Mouse (Mus musculus): ENCODE data around the gene Sugct. TPM values are rescaled to one million over a fixed set of nuclear protein-coding genes. Genes with fewer than 3 reads are reported as not detected.

Gene Sugct
- polyA plus RNA-seq, 1 experiment from 2014 or later, result 6.4 TPM

DNA sequence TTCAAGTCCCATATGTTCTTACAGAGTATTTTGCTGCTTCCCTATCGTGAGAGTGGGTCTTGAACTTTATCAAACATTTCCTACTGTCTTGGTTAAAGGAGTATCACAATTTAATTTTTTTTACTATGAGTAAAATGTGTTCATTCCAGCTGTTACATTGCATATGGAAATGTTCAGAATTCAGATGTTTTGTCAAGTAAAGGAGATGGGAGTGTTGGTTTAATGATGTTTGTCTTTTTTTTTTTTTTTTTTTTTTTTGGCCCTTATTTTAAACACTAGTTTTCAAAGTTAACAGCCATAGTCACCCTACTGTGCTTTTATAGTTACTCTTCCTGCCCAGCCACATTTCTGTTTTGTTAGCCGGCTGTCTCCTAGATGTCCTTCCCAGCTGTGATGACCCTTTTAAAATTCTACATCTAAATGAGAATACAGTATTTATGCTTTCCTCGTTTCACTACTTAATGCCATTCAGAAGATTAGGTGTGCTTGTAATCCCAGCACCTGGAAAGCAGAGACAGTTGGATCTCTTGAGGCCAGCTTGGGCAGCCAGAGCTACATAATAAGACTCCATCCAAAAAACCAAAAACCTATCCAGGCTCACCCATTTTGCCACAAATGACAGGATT, 4.8 kb upstream of the Sugct start:
- H3K4me3 ChIP-seq (ENCODE audit: low read length), result no peak overlapping the region
- H3K4me1 ChIP-seq (ENCODE audit: control insufficient read depth, insufficient read depth, low read length), result peaks cover 14% of the 10 kb centered on the region
- H3K27me3 ChIP-seq (ENCODE audit: control insufficient read depth, insufficient read depth, low read length), result no peaks in the 10 kb centered on the region
- no peak overlapping the region for H3K9ac ChIP-seq (ENCODE audit: low read length)
- no peak overlapping the region for H3K27ac ChIP-seq (ENCODE audit: low read length)
- H3K9me3 ChIP-seq (replicated peaks; ENCODE audit: control insufficient read depth, low read length), result no peaks in the 10 kb centered on the region
- no peak overlapping the region for H3K4me2 ChIP-seq (ENCODE audit: low read depth, low read length)
- no peaks in the 10 kb centered on the region; the same call in 1 of the 2 replicates for H3K36me3 ChIP-seq (ENCODE audit: control insufficient read depth, insufficient read depth)
- no peak for ATAC-seq (replicated peaks; ENCODE audit: extremely low read depth, insufficient read depth, low FRiP score)
- 90% methylated on average over 3 of the region's 3 CpGs for WGBS

DNA sequence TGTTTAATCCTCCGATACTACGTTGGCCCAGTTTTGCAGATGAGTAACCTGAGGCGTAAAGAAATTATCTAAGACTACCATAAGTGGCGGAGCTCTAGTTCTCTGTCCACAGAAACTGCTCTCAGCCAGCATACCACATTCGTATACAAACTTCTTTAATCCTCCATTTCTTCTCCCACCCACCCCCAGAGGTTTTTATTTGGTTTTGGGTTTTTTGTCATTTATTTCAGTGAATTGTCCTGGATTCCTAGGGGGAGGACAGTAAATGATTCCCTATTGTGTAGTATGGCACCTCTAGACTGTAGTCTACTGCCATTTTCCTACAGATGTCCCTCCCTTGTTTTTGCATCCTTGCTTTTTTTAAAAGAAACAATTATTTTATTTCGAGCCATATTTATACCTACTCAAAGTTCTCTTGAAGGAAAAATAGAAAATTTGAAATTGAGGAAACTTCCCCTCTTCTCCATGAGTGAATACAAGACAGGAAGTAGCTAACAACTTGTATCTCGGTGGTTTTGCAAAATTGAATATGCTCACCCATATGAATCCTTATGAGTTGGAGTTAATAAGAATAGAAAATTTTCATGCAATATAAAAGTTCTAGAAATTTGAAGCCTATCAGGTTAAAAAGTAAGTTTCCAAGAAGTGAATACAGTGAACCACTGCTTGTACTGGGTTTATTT, 686 bp upstream of the Sugct start:
- no peaks in the 10 kb centered on the region for H3K9me3 ChIP-seq (replicated peaks; ENCODE audit: control insufficient read depth, low read length)
- H3K36me3 ChIP-seq (ENCODE audit: control insufficient read depth, insufficient read depth), result no peaks in the 10 kb centered on the region
- H3K27me3 ChIP-seq (ENCODE audit: control insufficient read depth, insufficient read depth, low read length), result no peaks in the 10 kb centered on the region
- peak overlapping the region; percentile 83 for H3K4me2 ChIP-seq (ENCODE audit: low read depth, low read length)
- ATAC-seq (replicated peaks; ENCODE audit: extremely low read depth, insufficient read depth, low FRiP score), result no peak
- H3K27ac ChIP-seq (ENCODE audit: low read length), result peak overlapping the region; percentile 98
- peak overlapping the region; percentile 84 for H3K4me3 ChIP-seq (ENCODE audit: low read length)
- peak overlapping the region; percentile 94 for H3K9ac ChIP-seq (ENCODE audit: low read length)
- H3K4me1 ChIP-seq (ENCODE audit: control insufficient read depth, insufficient read depth, low read length), result peaks cover 11% of the 10 kb centered on the region
- 9% methylated on average over 7 of the region's 7 CpGs for WGBS

DNA sequence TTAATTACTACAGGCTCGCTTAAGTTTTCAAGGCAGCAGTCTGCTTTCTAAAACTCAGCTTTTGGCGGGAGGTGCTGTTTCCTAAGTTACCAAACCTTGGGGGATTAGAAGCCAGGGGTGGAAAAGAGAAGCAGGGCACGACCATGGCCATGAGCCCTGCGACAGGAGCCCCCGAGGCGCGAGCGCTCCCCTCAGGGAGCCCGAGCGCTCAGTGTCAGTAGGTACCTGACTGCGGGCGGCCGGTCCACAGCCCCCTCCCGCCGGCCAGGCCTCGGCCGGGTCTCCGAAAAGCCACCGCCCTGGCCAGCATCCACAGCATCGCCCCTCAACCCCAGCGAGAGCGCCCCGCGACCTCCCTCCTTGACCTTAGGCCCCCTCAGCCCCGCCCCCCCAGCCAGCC, 939 bp downstream of the Sugct start:
- Histone ChIP-seq H3K36me3 (ENCODE audit: control insufficient read depth, insufficient read depth) (no peaks in the 10 kb centered on the region), H3K9ac (ENCODE audit: low read length) (peak overlapping the region; percentile 83), H3K9me3 (replicated peaks; ENCODE audit: control insufficient read depth, low read length) (no peaks in the 10 kb centered on the region), H3K27me3 (ENCODE audit: control insufficient read depth, insufficient read depth, low read length) (no peaks in the 10 kb centered on the region), H3K4me1 (ENCODE audit: control insufficient read depth, insufficient read depth, low read length) (peaks cover 14% of the 10 kb centered on the region), H3K27ac (ENCODE audit: low read length) (peak overlapping the region; percentile 89), H3K4me3 (ENCODE audit: low read length) (peak overlapping the region; percentile 75), H3K4me2 (ENCODE audit: low read depth, low read length) (peak overlapping the region; percentile 71)
- peak; percentile 75 for ATAC-seq (replicated peaks; ENCODE audit: extremely low read depth, insufficient read depth, low FRiP score)
- 0% methylated on average over 21 of the region's 25 CpGs for WGBS

DNA sequence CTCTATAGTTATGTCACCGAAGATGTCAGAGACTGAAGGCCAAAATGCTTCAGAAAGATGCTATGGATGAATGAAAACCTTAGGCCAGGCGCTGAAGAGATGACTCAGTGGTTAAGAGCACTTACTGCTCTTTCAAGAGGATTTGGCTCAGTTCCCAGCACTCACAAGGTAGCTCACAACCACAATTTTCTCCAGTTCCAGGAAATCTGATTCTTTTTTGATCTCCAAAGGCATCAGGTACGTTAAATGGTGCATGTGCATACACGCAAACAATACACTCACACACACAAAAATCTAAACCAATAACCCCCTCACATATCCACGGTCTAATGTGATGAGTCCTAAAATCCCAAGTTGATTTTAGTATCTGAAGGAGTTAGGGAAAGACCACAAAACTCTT, 1.5 kb downstream of the Sugct start:
- H3K27me3 ChIP-seq (ENCODE audit: control insufficient read depth, insufficient read depth, low read length), result no peaks in the 10 kb centered on the region
- no peak overlapping the region for H3K27ac ChIP-seq (ENCODE audit: low read length)
- peak overlapping the region; percentile 71 for H3K4me2 ChIP-seq (ENCODE audit: low read depth, low read length)
- no peaks in the 10 kb centered on the region for H3K9me3 ChIP-seq (replicated peaks; ENCODE audit: control insufficient read depth, low read length)
- H3K4me1 ChIP-seq (ENCODE audit: control insufficient read depth, insufficient read depth, low read length), result peaks cover 14% of the 10 kb centered on the region
- H3K36me3 ChIP-seq (ENCODE audit: control insufficient read depth, insufficient read depth), result no peaks in the 10 kb centered on the region
- H3K4me3 ChIP-seq (ENCODE audit: low read length), result no peak overlapping the region; the same call in 1 of the 2 replicates
- peak overlapping the region; percentile 83; the same call in 1 of the 2 replicates for H3K9ac ChIP-seq (ENCODE audit: low read length)
- WGBS, result 58% methylated on average over 5 of the region's 5 CpGs
- no peak for ATAC-seq (replicated peaks; ENCODE audit: extremely low read depth, insufficient read depth, low FRiP score)

DNA sequence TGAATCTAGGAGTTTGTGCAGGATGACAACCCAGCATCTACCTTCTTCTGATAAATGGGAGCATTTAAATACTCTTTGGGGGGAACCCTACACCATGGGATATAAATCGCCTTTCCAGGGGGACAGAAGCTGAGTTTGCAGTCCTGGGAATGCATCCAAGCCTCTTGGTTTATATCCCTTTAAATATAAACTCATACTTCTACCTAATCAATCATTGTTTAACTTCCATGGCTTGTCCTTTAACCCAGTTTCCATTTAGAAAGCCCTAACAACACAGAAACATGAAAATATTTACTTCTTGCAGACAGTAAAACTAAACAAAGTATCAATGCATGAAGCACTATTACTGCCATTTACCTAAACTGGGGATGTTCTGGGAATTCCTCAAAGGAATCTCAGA, 3.9 kb downstream of the Sugct start:
- H3K4me3 ChIP-seq (ENCODE audit: low read length), result no peak overlapping the region
- no peaks in the 10 kb centered on the region for H3K27me3 ChIP-seq (ENCODE audit: control insufficient read depth, insufficient read depth, low read length)
- H3K4me2 ChIP-seq (ENCODE audit: low read depth, low read length), result no peak overlapping the region
- H3K4me1 ChIP-seq (ENCODE audit: control insufficient read depth, insufficient read depth, low read length), result peaks cover 7% of the 10 kb centered on the region; the same call in 1 of the 2 replicates
- no peak overlapping the region for H3K27ac ChIP-seq (ENCODE audit: low read length)
- H3K36me3 ChIP-seq (ENCODE audit: control insufficient read depth, insufficient read depth), result no peaks in the 10 kb centered on the region
- no peak overlapping the region for H3K9ac ChIP-seq (ENCODE audit: low read length)
- no peaks in the 10 kb centered on the region for H3K9me3 ChIP-seq (replicated peaks; ENCODE audit: control insufficient read depth, low read length)
- no peak for ATAC-seq (replicated peaks; ENCODE audit: extremely low read depth, insufficient read depth, low FRiP score)
- 80% methylated on average over 1 of the region's 1 CpGs for WGBS

DNA sequence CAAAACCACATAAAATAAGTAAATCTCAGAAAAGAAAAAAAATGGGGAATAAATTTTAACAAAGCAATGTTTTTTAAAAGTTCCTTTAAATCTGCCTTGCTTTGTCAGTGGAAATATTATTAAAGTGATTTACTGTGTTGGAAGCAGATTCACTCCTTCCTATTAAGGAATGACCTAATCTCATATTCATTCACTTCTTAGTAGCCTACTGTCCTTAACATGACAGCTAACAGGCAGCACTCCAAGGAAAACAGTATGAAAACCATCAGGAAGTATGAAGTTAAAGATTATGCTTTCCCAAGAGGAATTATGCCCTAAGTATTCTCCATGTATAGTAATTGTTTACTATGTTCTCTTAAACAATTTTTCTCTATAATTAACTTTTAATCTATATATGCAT, 4.7 kb downstream of the Sugct start:
- no peaks in the 10 kb centered on the region for H3K9me3 ChIP-seq (replicated peaks; ENCODE audit: control insufficient read depth, low read length)
- no peak overlapping the region for H3K4me3 ChIP-seq (ENCODE audit: low read length)
- peaks cover 7% of the 10 kb centered on the region; the same call in 1 of the 2 replicates for H3K4me1 ChIP-seq (ENCODE audit: control insufficient read depth, insufficient read depth, low read length)
- ATAC-seq (replicated peaks; ENCODE audit: extremely low read depth, insufficient read depth, low FRiP score), result no peak
- no peak overlapping the region for H3K27ac ChIP-seq (ENCODE audit: low read length)
- no peaks in the 10 kb centered on the region for H3K27me3 ChIP-seq (ENCODE audit: control insufficient read depth, insufficient read depth, low read length)
- no peak overlapping the region for H3K4me2 ChIP-seq (ENCODE audit: low read depth, low read length)
- no peak overlapping the region for H3K9ac ChIP-seq (ENCODE audit: low read length)
- H3K36me3 ChIP-seq (ENCODE audit: control insufficient read depth, insufficient read depth), result no peaks in the 10 kb centered on the region

DNA sequence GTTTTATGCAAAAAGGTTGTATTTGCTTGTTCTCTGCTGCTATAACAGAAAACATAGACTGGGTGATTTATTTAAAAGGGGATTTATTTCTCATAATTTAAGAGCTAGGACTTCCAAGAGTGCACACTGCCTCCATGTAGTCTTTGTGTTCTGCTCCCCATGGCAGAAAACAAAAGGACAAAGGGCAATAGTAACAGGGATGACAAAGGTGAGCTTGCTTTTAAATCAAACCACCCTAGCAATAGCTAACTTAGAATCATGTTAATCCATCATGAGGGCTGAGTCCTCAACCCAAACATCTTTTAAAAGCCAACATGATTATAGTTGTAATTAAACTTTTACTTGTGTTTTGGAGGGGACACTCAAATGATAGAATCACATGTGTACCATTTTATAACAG, 5.9 kb downstream of the Sugct start:
- Histone ChIP-seq H3K27ac (ENCODE audit: low read length) (no peak overlapping the region), H3K9me3 (replicated peaks; ENCODE audit: control insufficient read depth, low read length) (no peaks in the 10 kb centered on the region), H3K9ac (ENCODE audit: low read length) (no peak overlapping the region), H3K36me3 (ENCODE audit: control insufficient read depth, insufficient read depth) (no peaks in the 10 kb centered on the region), H3K27me3 (ENCODE audit: control insufficient read depth, insufficient read depth, low read length) (no peaks in the 10 kb centered on the region), H3K4me1 (ENCODE audit: control insufficient read depth, insufficient read depth, low read length) (peaks cover 7% of the 10 kb centered on the region; the same call in 1 of the 2 replicates), H3K4me3 (ENCODE audit: low read length) (no peak overlapping the region), H3K4me2 (ENCODE audit: low read depth, low read length) (no peak overlapping the region)
- no peak for ATAC-seq (replicated peaks; ENCODE audit: extremely low read depth, insufficient read depth, low FRiP score)

DNA sequence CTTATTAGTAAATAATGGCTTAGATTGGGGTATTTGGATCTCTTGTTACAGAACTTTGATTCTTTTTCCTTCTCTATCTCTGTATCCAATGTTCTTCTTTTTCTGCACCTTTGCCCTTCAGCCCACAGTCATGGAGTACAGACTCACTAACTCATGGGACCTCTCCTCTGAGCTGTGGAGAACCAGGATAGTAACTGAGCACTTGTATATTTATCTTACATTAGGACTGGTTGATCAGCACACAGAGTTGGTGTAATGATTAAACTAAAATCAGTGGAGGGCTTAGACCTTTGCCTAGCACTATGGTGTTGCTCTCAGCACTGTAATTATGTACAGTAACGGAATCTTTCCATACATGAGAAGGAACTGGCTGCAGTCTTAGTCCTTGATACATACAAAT, 24.2 kb downstream of the Sugct start:
- Histone ChIP-seq H3K9me3 (replicated peaks; ENCODE audit: control insufficient read depth, low read length) (no peaks in the 10 kb centered on the region), H3K4me2 (ENCODE audit: low read depth, low read length) (no peak overlapping the region), H3K4me1 (ENCODE audit: control insufficient read depth, insufficient read depth, low read length) (no peaks in the 10 kb centered on the region), H3K4me3 (ENCODE audit: low read length) (no peak overlapping the region), H3K9ac (ENCODE audit: low read length) (no peak overlapping the region), H3K27me3 (ENCODE audit: control insufficient read depth, insufficient read depth, low read length) (no peaks in the 10 kb centered on the region), H3K27ac (ENCODE audit: low read length) (no peak overlapping the region), H3K36me3 (ENCODE audit: control insufficient read depth, insufficient read depth) (no peaks in the 10 kb centered on the region)
- WGBS, result 67% methylated on average over 1 of the region's 1 CpGs
- ATAC-seq (replicated peaks; ENCODE audit: extremely low read depth, insufficient read depth, low FRiP score), result no peak

DNA sequence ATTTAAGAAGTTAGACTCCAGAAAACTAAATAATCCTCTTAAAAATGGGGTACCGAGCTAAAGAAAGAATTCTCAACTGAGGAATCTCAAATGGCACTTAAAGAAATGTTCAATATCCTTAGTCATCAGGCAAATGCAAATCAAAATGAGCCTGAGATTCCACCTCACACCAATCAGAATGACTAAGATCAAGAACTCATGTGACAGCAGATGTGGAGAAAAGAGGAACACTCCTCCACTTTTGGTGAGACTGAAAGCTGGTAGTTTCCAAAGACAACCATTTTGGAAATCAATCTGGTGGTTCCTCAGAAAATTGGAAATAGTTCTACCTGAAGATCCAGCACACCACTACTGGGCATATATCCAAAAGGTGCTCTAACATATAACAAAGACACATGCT, 28.0 kb downstream of the Sugct start:
- ATAC-seq (replicated peaks; ENCODE audit: extremely low read depth, insufficient read depth, low FRiP score), result no peak
- WGBS, result 70% methylated on average over 1 of the region's 1 CpGs

More for the DNA sequence above, 28.0 kb downstream of the Sugct start:
- no peak overlapping the region for H3K27ac ChIP-seq (ENCODE audit: low read length)
- H3K27me3 ChIP-seq (ENCODE audit: control insufficient read depth, insufficient read depth, low read length), result no peaks in the 10 kb centered on the region
- H3K4me3 ChIP-seq (ENCODE audit: low read length), result no peak overlapping the region
- no peaks in the 10 kb centered on the region for H3K36me3 ChIP-seq (ENCODE audit: control insufficient read depth, insufficient read depth)
- no peak overlapping the region for H3K9ac ChIP-seq (ENCODE audit: low read length)
- H3K9me3 ChIP-seq (replicated peaks; ENCODE audit: control insufficient read depth, low read length), result no peaks in the 10 kb centered on the region
- no peak overlapping the region for H3K4me2 ChIP-seq (ENCODE audit: low read depth, low read length)
- no peaks in the 10 kb centered on the region for H3K4me1 ChIP-seq (ENCODE audit: control insufficient read depth, insufficient read depth, low read length)

Measured in heart, embryonic 16.5 days (tissue).